Mouse (Mus musculus) fibroblast of lung, adult 2 months (primary cell): ENCODE results near the gene Pcsk2.

Source experiments
- DNase-seq: peaks from one replicate; pipeline ENCODE4 v3.0.0-alpha.2; 2011; ENCODE audit warnings: low read depth

Pcsk2 gene

GRCm38 (mm10) chr2:143839458-143839857 is 293.5 kb downstream of the Pcsk2 start:
- DNase-seq = no peak

GRCm38 (mm10) chr2:143840895-143841294 is 294.9 kb downstream of the Pcsk2 start:
- DNase-seq = no peak

GRCm38 (mm10) chr2:143841536-143841935 is 295.6 kb downstream of the Pcsk2 start:
- DNase-seq = no peak

GRCm38 (mm10) chr2:143844779-143845178 is 298.8 kb downstream of the Pcsk2 start:
- DNase-seq = no peak

- DNase-seq = peak; percentile 41
Observed at GRCm38 (mm10) chr2:143846799-143847198, 300.8 kb downstream of the Pcsk2 start.

GRCm38 (mm10) chr2:143847291-143847690 is 301.3 kb downstream of the Pcsk2 start:
- DNase-seq = no peak

- DNase-seq = no peak
Observed at GRCm38 (mm10) chr2:143851354-143852221, 305.6 kb downstream of the Pcsk2 start.

GRCm38 (mm10) chr2:143852295-143853275 is 306.6 kb downstream of the Pcsk2 start:
- DNase-seq = no peak

- DNase-seq = no peak
Observed at GRCm38 (mm10) chr2:143853447-143853846, 307.5 kb downstream of the Pcsk2 start.

GRCm38 (mm10) chr2:143859166-143859565 is 313.2 kb downstream of the Pcsk2 start:
- DNase-seq = peak; percentile 47

GRCm38 (mm10) chr2:143862484-143863231 is 316.7 kb downstream of the Pcsk2 start, which contains the start of gene Bfsp1:
Bfsp1 (minus strand) TSS chr2:143863173.
- DNase-seq = no peak

- no peak for DNase-seq
Observed at GRCm38 (mm10) chr2:143864600-143864999, 318.6 kb downstream of the Pcsk2 start.
